Mouse (Mus musculus) gastrocnemius, adult 2 months (tissue): ENCODE measurements around the gene Naa80. TPM values are rescaled to one million over a fixed set of nuclear protein-coding genes. Genes with fewer than 3 reads are reported as not detected.
"Not testable (repeated sequence)": the region's sequence is repeated elsewhere in the genome, so short reads cannot be mapped to it uniquely, and the experiment has no call there.

Source experiments
- DNase-seq: peaks from one replicate; pipeline ENCODE4 v3.0.0; 2022
- H3K27ac ChIP-seq: fragments of 200-600 bp; 2 replicates; pipeline ENCODE4 v1.8.1; 2022; ENCODE audit warnings: mild to moderate bottlenecking
- H3K4me3 ChIP-seq: fragments of 200-600 bp; 2 replicates; pipeline ENCODE4 v1.8.1; 2022; ENCODE audit warnings: mild to moderate bottlenecking, moderate library complexity
- CTCF ChIP-seq: fragments of 200-600 bp; IDR thresholded peaks from 2 replicates; pipeline ENCODE4 v1.8.1; 2022; ENCODE audit warnings: antibody characterized with exemption, mild to moderate bottlenecking, moderate library complexity
- intact Hi-C: fragments of 180-260 bp; cut with DNase I; formaldehyde crosslinking; loops from one replicate; pipeline ENCODE4 v1.15.1; 2025
- total RNA-seq, 2 experiments: library from RNA; stranded (reverse); gene quantifications; 2 replicates each; pipeline ENCODE4 v1.2.3; 2021

Naa80 gene
- total RNA-seq, 2 experiments from 2014 or later: 11.8 to 14.7 TPM

- intact Hi-C loops: no loop called here
- Histone ChIP-seq H3K27ac (peak overlapping the region; percentile 99), H3K4me3 (peak overlapping the region; percentile 89)
- TF ChIP-seq CTCF: no peak
- DNase-seq: no peak
Measured at GRCm38 (mm10) chr9:107553541-107554318, 25.0 kb upstream of the Naa80 start.

GRCm38 (mm10) chr9:107554319-107554825 is 24.3 kb upstream of the Naa80 start:
- no peak for TF ChIP-seq CTCF
- Histone ChIP-seq H3K27ac (peak overlapping the region; percentile 99), H3K4me3 (peak overlapping the region; percentile 89)
- peak; percentile 97 for DNase-seq
- intact Hi-C loops: no loop called here

GRCm38 (mm10) chr9:107555031-107555457 is 23.6 kb upstream of the Naa80 start:
- TF ChIP-seq CTCF: no peak
- peak; percentile 79 for DNase-seq
- Histone ChIP-seq H3K27ac (peak overlapping the region; percentile 99), H3K4me3 (peak overlapping the region; percentile 89)
- intact Hi-C loops: no loop called here

- intact Hi-C loops: no loop called here
- H3K4me3 ChIP-seq: peak overlapping the region; percentile 89
- peak overlapping the region; percentile 99 for H3K27ac ChIP-seq
- TF ChIP-seq CTCF: no peak
- DNase-seq: no peak
Measured at GRCm38 (mm10) chr9:107555701-107556100, 23.0 kb upstream of the Naa80 start.

- Histone ChIP-seq H3K4me3 (peak overlapping the region; percentile 89), H3K27ac (peak overlapping the region; percentile 99)
- intact Hi-C loops: no loop called here
- no peak for TF ChIP-seq CTCF
- no peak for DNase-seq
Measured at GRCm38 (mm10) chr9:107556346-107556745, 22.3 kb upstream of the Naa80 start.

- peak within 1 kb of the TSS; percentile 84 for H3K4me3 ChIP-seq
- intact Hi-C loops: no loop called here
- TF ChIP-seq CTCF: no peak
- peak within 1 kb of the TSS; percentile 94 for H3K27ac ChIP-seq
- peak; percentile 96 for DNase-seq
Measured at GRCm38 (mm10) chr9:107563029-107563581, 15.6 kb upstream of the Naa80 start, which contains the start of gene Tusc2. TSS of gene Tusc2 (plus strand) at chr9:107563255.

GRCm38 (mm10) chr9:107565556-107565955 is 13.1 kb upstream of the Naa80 start:
- Histone ChIP-seq H3K4me3 (peak overlapping the region; percentile 62), H3K27ac (peak overlapping the region; percentile 94)
- DNase-seq, intact Hi-C loops: not testable (repeated sequence)

GRCm38 (mm10) chr9:107566041-107566709 is 12.5 kb upstream of the Naa80 start:
- DNase-seq: peak; percentile 89
- Histone ChIP-seq H3K4me3 (peak overlapping the region; percentile 62), H3K27ac (peak overlapping the region; percentile 94)
- intact Hi-C loops: loop anchor here (2.0 kb wide), 1 partner anchor 47 kb away; no protein-coding TSS in a partner anchor
- TF ChIP-seq CTCF: peak; percentile 98

- intact Hi-C loops: loop anchor here (2.0 kb wide), 1 partner anchor 46 kb away; no protein-coding TSS in a partner anchor
- H3K4me3 ChIP-seq: peak overlapping the region; percentile 71
- DNase-seq: no peak
Measured at GRCm38 (mm10) chr9:107566855-107567254, 11.8 kb upstream of the Naa80 start.

GRCm38 (mm10) chr9:107567702-107568319 is 10.9 kb upstream of the Naa80 start, which contains the start of gene Hyal2:
TSS of gene Hyal2 (plus strand) at chr9:107567945.
- Histone ChIP-seq H3K27ac (peak within 1 kb of the TSS; percentile 94), H3K4me3 (peak within 1 kb of the TSS; percentile 71)
- DNase-seq: no peak
- TF ChIP-seq CTCF: no peak
- intact Hi-C loops: loop anchor here (2.0 kb wide), 1 partner anchor 45 kb away; no protein-coding TSS in a partner anchor

More at GRCm38 (mm10) chr9:107566855-107567254, 11.8 kb upstream of the Naa80 start:
- peak overlapping the region; percentile 94 for H3K27ac ChIP-seq
- TF ChIP-seq CTCF: no peak

- DNase-seq: peak; percentile 92
- intact Hi-C loops: no loop called here
Measured at GRCm38 (mm10) chr9:107568331-107569261, 10.1 kb upstream of the Naa80 start.

More at GRCm38 (mm10) chr9:107568331-107569261, 10.1 kb upstream of the Naa80 start:
- Histone ChIP-seq H3K4me3 (peak overlapping the region; percentile 71), H3K27ac (peak overlapping the region; percentile 94)
- no peak for TF ChIP-seq CTCF
